ENCODE assay signal across 9 mouse cellular contexts in genomic region chr2:65846000-65846755, GRCm38 (mm10). TPM values are rescaled to one million over a fixed set of nuclear protein-coding genes. Genes with fewer than 3 reads are reported as not detected.
A peak's percentile ranks its signal among the peaks of the same experiment; 100 is the strongest.
DNase-seq lines count a peak whose midpoint lies in the region; ATAC-seq lines count a peak whose summit lies in the region.
"Had no signal": no experiment of that assay in that cellular context is flagged by ENCODE, and none has a peak within 500 bp of the region (broad histone marks: within the 10 kb centered on the region; RNA-seq: fewer than 3 reads in every experiment).

No protein-coding gene starts in this region.

- no peaks in the 10 kb centered on the region for H3K27me3 ChIP-seq in heart, embryonic 16.5 days (ENCODE audit: control insufficient read depth, insufficient read depth, low read length)
- H3K27me3 ChIP-seq in forebrain, embryonic 15.5 days, result no peaks in the 10 kb centered on the region
- H3K27me3 ChIP-seq in liver, embryonic 15.5 days, result peaks cover 43% of the 10 kb centered on the region

- 2% methylated on average over 22 of the region's 22 CpGs for WGBS in heart, embryonic 16.5 days
- WGBS in forebrain, embryonic 15.5 days, result under 1% methylated on average over 22 of the region's 22 CpGs
- WGBS in liver, embryonic 15.5 days (ENCODE audit: insufficient replicate concordance), result 3% methylated on average over 22 of the region's 22 CpGs

- H3K4me2 ChIP-seq in heart, embryonic 16.5 days (ENCODE audit: low read depth, low read length), result peak overlapping the region; percentile 89
- H3K4me2 ChIP-seq in forebrain, embryonic 15.5 days (replicated peaks), result peak overlapping the region; percentile 62
- H3K4me2 ChIP-seq in liver, embryonic 15.5 days, result peak overlapping the region; percentile 43

- intact Hi-C loops in heart, postnatal 14 days (cut with DNase I), result no loop called here

- H3K36me3 ChIP-seq in heart, embryonic 16.5 days (ENCODE audit: control insufficient read depth, insufficient read depth), result no peaks in the 10 kb centered on the region
- no peaks in the 10 kb centered on the region for H3K36me3 ChIP-seq in forebrain, embryonic 15.5 days
- no peaks in the 10 kb centered on the region for H3K36me3 ChIP-seq in liver, embryonic 15.5 days (replicated peaks)

- no peaks in the 10 kb centered on the region for H3K9me3 ChIP-seq in heart, embryonic 16.5 days (replicated peaks; ENCODE audit: control insufficient read depth, low read length)
- H3K9me3 ChIP-seq in forebrain, embryonic 15.5 days, result no peaks in the 10 kb centered on the region
- H3K9me3 ChIP-seq in liver, embryonic 15.5 days (replicated peaks), result no peaks in the 10 kb centered on the region

- H3K9ac ChIP-seq in heart, embryonic 16.5 days (ENCODE audit: low read length), result peak overlapping the region; percentile 46
- H3K9ac ChIP-seq in forebrain, embryonic 15.5 days (replicated peaks), result peak overlapping the region; percentile 70
- no peak overlapping the region for H3K9ac ChIP-seq in liver, embryonic 15.5 days

- peak overlapping the region; percentile 56 for H3K4me3 ChIP-seq in heart, embryonic 16.5 days (ENCODE audit: low read length)
- peak overlapping the region; percentile 58 for H3K4me3 ChIP-seq in forebrain, embryonic 15.5 days
- peak overlapping the region; percentile 11; the same call in 1 of the 2 replicates for H3K4me3 ChIP-seq in liver, embryonic 15.5 days (replicated peaks)

- ATAC-seq in heart, embryonic 16.5 days (replicated peaks; ENCODE audit: extremely low read depth, insufficient read depth, low FRiP score), result no peak
- ATAC-seq in forebrain, embryonic 15.5 days (replicated peaks), result no peak
- ATAC-seq in liver, embryonic 15.5 days (ENCODE audit: insufficient read depth), result no peak
- ATAC-seq in megakaryocyte progenitor cell, adult 5-6 weeks (replicated peaks; ENCODE audit: poor library complexity), result no peak
- ATAC-seq: Patski had no signal

- no peak for DNase-seq in heart, postnatal 14 days
- DNase-seq in ZHBTc4 (ENCODE audit: low read depth, low spot score), result peak; percentile 30
- DNase-seq in gastrocnemius, adult 8-10 months (ENCODE audit: low spot score in 2 of 2), result no peak
- DNase-seq in ovary, postnatal 14 days (ENCODE audit: low spot score), result no peak

- no peak overlapping the region for H3K27ac ChIP-seq in heart, embryonic 16.5 days (ENCODE audit: low read length)
- peak overlapping the region; percentile 90 for H3K27ac ChIP-seq in forebrain, embryonic 15.5 days (replicated peaks)
- H3K27ac ChIP-seq in liver, embryonic 15.5 days (replicated peaks), result no peak overlapping the region

- peaks cover 9% of the 10 kb centered on the region; the same call in 1 of the 2 replicates for H3K4me1 ChIP-seq in heart, embryonic 16.5 days (ENCODE audit: control insufficient read depth, insufficient read depth, low read length)
- peaks cover 18% of the 10 kb centered on the region for H3K4me1 ChIP-seq in forebrain, embryonic 15.5 days
- peaks cover 7% of the 10 kb centered on the region for H3K4me1 ChIP-seq in liver, embryonic 15.5 days (replicated peaks)

RNA-seq across cellular contexts. Expression of gene Csrnp3, which starts 0.6 kb away (rescaled TPM):
- 0.99 and 1.2 TPM in 2 replicates for polyA plus RNA-seq in heart, embryonic 16.5 days (2015; fragmentation: Nextera tagmentation; extraction: Ambion mirVana)
- under 1 TPM; 0.17 to 0.31 TPM for total RNA-seq in heart, postnatal 14 days (2021)
- 51.2 and 60.5 TPM in 2 replicates for polyA plus RNA-seq in forebrain, embryonic 15.5 days (2015; fragmentation: Nextera tagmentation; extraction: Ambion mirVana)
- 0.05 and 0.14 TPM in 2 replicates for polyA plus RNA-seq in liver, embryonic 15.5 days (2015; fragmentation: Nextera tagmentation; extraction: Ambion mirVana)
- total RNA-seq in megakaryocyte progenitor cell, adult 5-6 weeks (2015), result not detected in 2 replicates
- total RNA-seq in megakaryocyte progenitor cell, adult 5-6 weeks (2017), result 0.07 TPM in 1 of 2 replicates, not detected in the other
- total RNA-seq in gastrocnemius, adult 8-10 months (2022), result under 1 TPM; 0.02 to 0.21 (median 0.07) TPM
- polyA plus RNA-seq: Patski had no signal
